Mouse (Mus musculus) bone marrow macrophage, adult 2 months (primary cell): Measurements from ENCODE around the gene Smg5. TPM values are rescaled to one million over a fixed set of nuclear protein-coding genes. Genes with fewer than 3 reads are reported as not detected.
"Not testable (repeated sequence)": the region's sequence is repeated elsewhere in the genome, so short reads cannot be mapped to it uniquely, and the experiment has no call there.

Experiments
- H3K27ac ChIP-seq: 2 replicates; pipeline ENCODE4 v1.5.1; 2012; ENCODE audit warnings: low read depth, low read length; ENCODE audit not compliant: insufficient read depth
- H3K4me1 ChIP-seq: 2 replicates; pipeline ENCODE4 v1.6.1; 2012; ENCODE audit warnings: low read length; ENCODE audit not compliant: control insufficient read depth, insufficient read depth
- H3K4me3 ChIP-seq: 2 replicates; pipeline ENCODE4 v1.5.1; 2012; ENCODE audit warnings: mild to moderate bottlenecking, low read length, moderate library complexity; ENCODE audit not compliant: insufficient read depth
- CTCF ChIP-seq: IDR thresholded peaks from 2 replicates; pipeline ENCODE4 v1.5.1; 2012; ENCODE audit warnings: low read depth, mild to moderate bottlenecking, low read length, moderate library complexity
- POLR2A ChIP-seq: IDR thresholded peaks from 2 replicates; pipeline ENCODE4 v1.6.1; 2012; ENCODE audit warnings: mild to moderate bottlenecking, low read depth, low read length, borderline replicate concordance
- polyA plus RNA-seq: library from polyadenylated mRNA; stranded (reverse); fragments of >200 nt; gene quantifications from 2 replicates; pipeline ENCODE4 v1.2.4, GENCODE M21; 2012; ENCODE audit not compliant: missing spikeins, insufficient read depth, insufficient read length

Smg5 gene
- polyA plus RNA-seq, 1 experiment: 27.8 TPM

- H3K4me1 ChIP-seq: no peaks in the 10 kb centered on the region
- TF ChIP-seq CTCF (no peak), POLR2A (no peak)
- H3K27ac ChIP-seq: no peak overlapping the region
Measured at GRCm38 (mm10) chr3:88354396-88355165, 18.5 kb downstream of the Smg5 start.

GRCm38 (mm10) chr3:88359584-88359983 is 23.5 kb downstream of the Smg5 start:
- Histone ChIP-seq H3K4me1 (no peaks in the 10 kb centered on the region), H3K27ac (no peak overlapping the region), H3K4me3 (no peak overlapping the region)
- TF ChIP-seq CTCF (no peak), POLR2A (no peak)

More at GRCm38 (mm10) chr3:88354396-88355165, 18.5 kb downstream of the Smg5 start:
- H3K4me3 ChIP-seq: no peak overlapping the region

GRCm38 (mm10) chr3:88359989-88360388 is 23.9 kb downstream of the Smg5 start:
- TF ChIP-seq POLR2A (no peak), CTCF (no peak)
- Histone ChIP-seq H3K4me3 (no peak overlapping the region), H3K4me1 (no peaks in the 10 kb centered on the region), H3K27ac (no peak overlapping the region)

- no peak overlapping the region for H3K4me3 ChIP-seq
- TF ChIP-seq CTCF (no peak), POLR2A (no peak)
Measured at GRCm38 (mm10) chr3:88361096-88361495, 25.0 kb downstream of the Smg5 start.

GRCm38 (mm10) chr3:88361612-88362313 is 25.7 kb downstream of the Smg5 start:
- Histone ChIP-seq H3K4me3 (no peak overlapping the region), H3K4me1 (no peaks in the 10 kb centered on the region), H3K27ac (no peak overlapping the region)
- TF ChIP-seq POLR2A (no peak), CTCF (no peak)

More at GRCm38 (mm10) chr3:88361096-88361495, 25.0 kb downstream of the Smg5 start:
- no peaks in the 10 kb centered on the region for H3K4me1 ChIP-seq
- no peak overlapping the region for H3K27ac ChIP-seq

- Histone ChIP-seq H3K4me3 (no peak overlapping the region), H3K4me1 (no peaks in the 10 kb centered on the region)
Measured at GRCm38 (mm10) chr3:88363700-88364099, 27.6 kb downstream of the Smg5 start.

GRCm38 (mm10) chr3:88364337-88364736 is 28.3 kb downstream of the Smg5 start, which contains the start of gene Paqr6:
Paqr6 (plus strand) TSS chr3:88364584.
- Histone ChIP-seq H3K4me3 (no peak within 1 kb of the TSS), H3K27ac (no peak within 1 kb of the TSS)

More at GRCm38 (mm10) chr3:88363700-88364099, 27.6 kb downstream of the Smg5 start:
- TF ChIP-seq POLR2A: no peak
- no peak for TF ChIP-seq CTCF
- no peak overlapping the region for H3K27ac ChIP-seq

GRCm38 (mm10) chr3:88365705-88366361 is 29.8 kb downstream of the Smg5 start:
- H3K4me1 ChIP-seq: no peaks in the 10 kb centered on the region
- no peak overlapping the region for H3K27ac ChIP-seq
- TF ChIP-seq CTCF (no peak), POLR2A (no peak)
- H3K4me3 ChIP-seq: no peak overlapping the region

More at GRCm38 (mm10) chr3:88364337-88364736, 28.3 kb downstream of the Smg5 start, which contains the start of gene Paqr6:
- TF ChIP-seq CTCF (no peak), POLR2A (no peak)
- H3K4me1 ChIP-seq: no peaks in the 10 kb centered on the region

GRCm38 (mm10) chr3:88366830-88367428 is 30.9 kb downstream of the Smg5 start:
- H3K27ac ChIP-seq: not testable (repeated sequence)

GRCm38 (mm10) chr3:88367517-88367916 is 31.5 kb downstream of the Smg5 start:
- H3K27ac ChIP-seq, H3K4me1 ChIP-seq, H3K4me3 ChIP-seq: not testable (repeated sequence)

More at GRCm38 (mm10) chr3:88366830-88367428, 30.9 kb downstream of the Smg5 start:
- not testable (repeated sequence) for H3K4me1 ChIP-seq, H3K4me3 ChIP-seq

- H3K4me3 ChIP-seq, H3K4me1 ChIP-seq, H3K27ac ChIP-seq: not testable (repeated sequence)
Measured at GRCm38 (mm10) chr3:88368511-88368910, 32.5 kb downstream of the Smg5 start.

- H3K4me3 ChIP-seq: not testable (repeated sequence)
Measured at GRCm38 (mm10) chr3:88372643-88373042, 36.6 kb downstream of the Smg5 start, which contains the start of gene Bglap3. Bglap3 (minus strand) TSS chr3:88372743.

More at GRCm38 (mm10) chr3:88372643-88373042, 36.6 kb downstream of the Smg5 start, which contains the start of gene Bglap3:
- H3K27ac ChIP-seq, H3K4me1 ChIP-seq: not testable (repeated sequence)
